Mouse (Mus musculus) spleen, adult 2 months (tissue): ENCODE data around the gene Zfhx3. TPM values are rescaled to one million over a fixed set of nuclear protein-coding genes. Genes with fewer than 3 reads are reported as not detected.

Experiments used
- DNase-seq, 2 experiments: peaks; one replicate each; pipeline versions ENCODE4 v3.0.0 to v3.0.0-alpha.2; 2012 to 2021; ENCODE audit warnings: low spot score in 2 of 2, low read depth in 1 of 2
- H3K27ac ChIP-seq: fragments of 200-500 bp; 2 replicates; pipeline ENCODE4 v1.5.1; 2012; ENCODE audit warnings: low read length, inconsistent platforms; ENCODE audit not compliant: insufficient read depth
- H3K27me3 ChIP-seq: fragments of 200-500 bp; 2 replicates; pipeline ENCODE4 v1.6.1; 2012; ENCODE audit warnings: mild to moderate bottlenecking, moderate library complexity, low read length, inconsistent platforms; ENCODE audit not compliant: control insufficient read depth, insufficient read depth
- H3K36me3 ChIP-seq: fragments of 200-500 bp; 2 replicates; pipeline ENCODE4 v1.6.1; 2012; ENCODE audit warnings: mild to moderate bottlenecking, low read length, inconsistent platforms; ENCODE audit not compliant: control insufficient read depth, insufficient read depth
- H3K4me1 ChIP-seq: fragments of 200-500 bp; 2 replicates; pipeline ENCODE4 v1.6.1; 2011; ENCODE audit warnings: inconsistent platforms; ENCODE audit not compliant: control insufficient read depth, insufficient read depth, insufficient read length
- H3K4me3 ChIP-seq: fragments of 200-500 bp; 2 replicates; pipeline ENCODE4 v1.5.1; 2011; ENCODE audit warnings: mild to moderate bottlenecking, inconsistent platforms; ENCODE audit not compliant: insufficient read depth, insufficient read length; ENCODE audit errors: extremely low read depth
- CTCF ChIP-seq: fragments of 200-500 bp; IDR thresholded peaks from 2 replicates; pipeline ENCODE4 v1.5.1; 2011; ENCODE audit warnings: mild to moderate bottlenecking, inconsistent platforms; ENCODE audit not compliant: insufficient read depth, insufficient read length, insufficient replicate concordance; ENCODE audit errors: extremely low read depth
- POLR2A ChIP-seq: fragments of 200-500 bp; IDR thresholded peaks from 2 replicates; pipeline ENCODE4 v1.6.1; 2011; ENCODE audit warnings: low read depth, low read length, inconsistent platforms
- WGBS: fragments of 180-500 bp; shearing (Covaris S2); methylation state at CpG from one replicate; pipeline ENCODE4 v1.1.7; 2018; 5-methylcytosine and 5-hydroxymethylcytosine counted together
- polyA plus RNA-seq: library from polyadenylated mRNA; depleted of rRNA; stranded (reverse); fragments of >200 nt; gene quantifications from 2 replicates; pipeline ENCODE4 v1.2.3, GENCODE M21; 2012

The Zfhx3 gene
- polyA plus RNA-seq, 1 experiment = 1.5 TPM

DNA sequence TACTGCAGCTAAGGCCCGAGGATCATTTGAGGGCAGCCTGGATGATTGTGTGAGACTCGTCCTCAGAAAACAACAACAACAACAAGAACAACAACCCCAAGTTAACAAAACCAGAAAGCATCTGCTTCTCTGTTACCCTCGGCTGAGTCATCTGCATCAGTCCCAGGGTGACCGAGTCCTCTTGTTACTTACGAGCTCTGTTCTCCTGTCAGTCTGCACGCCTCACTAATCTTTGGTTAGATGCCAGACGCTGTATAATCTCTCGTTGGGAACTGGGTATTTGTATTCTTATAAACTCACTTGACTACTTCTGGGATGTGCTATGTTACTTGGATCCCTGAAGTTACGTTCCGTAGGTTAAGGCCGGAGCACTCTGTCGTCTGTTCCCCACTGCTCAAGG is 1023.6 kb downstream of the Zfhx3 start:
- DNase-seq = no peak
- Histone ChIP-seq H3K4me3 (no peak overlapping the region), H3K27me3 (no peaks in the 10 kb centered on the region), H3K4me1 (no peaks in the 10 kb centered on the region), H3K36me3 (no peaks in the 10 kb centered on the region), H3K27ac (no peak overlapping the region)
- 88% methylated on average over 12 of the region's 12 CpGs for WGBS
- TF ChIP-seq CTCF (no peak), POLR2A (no peak)

DNA sequence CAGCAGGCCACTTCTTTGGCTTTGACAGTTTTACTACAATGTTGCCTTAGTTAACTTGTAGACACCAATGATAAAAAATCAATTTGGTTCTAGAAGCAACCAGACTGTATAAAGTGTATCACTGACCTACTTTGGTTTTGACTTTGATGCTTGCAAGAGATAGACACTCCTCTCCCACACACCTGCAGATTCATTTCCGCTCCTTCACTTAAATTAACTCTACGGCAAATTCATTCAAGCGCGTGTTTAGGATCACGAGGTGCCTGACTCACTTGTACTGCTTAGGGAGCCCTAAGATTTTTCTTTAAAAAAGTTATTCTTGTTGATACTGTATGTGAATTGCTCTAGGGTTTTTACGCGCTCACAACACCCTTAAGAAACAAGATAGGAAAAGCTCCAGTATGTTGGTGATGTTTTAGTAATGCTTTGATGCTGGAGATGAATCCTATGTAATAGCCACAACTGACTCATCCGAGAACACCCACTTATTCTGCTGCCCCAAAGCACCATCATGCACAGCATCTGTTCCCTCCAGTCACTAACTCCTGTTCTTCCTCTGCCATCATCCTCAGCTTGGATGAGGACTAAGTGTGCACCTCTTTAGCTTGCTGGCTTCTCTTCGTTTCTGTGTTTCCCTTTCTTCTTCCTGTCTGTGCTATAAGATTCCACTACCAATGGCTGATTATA is 1031.3 kb downstream of the Zfhx3 start:
- no peak for DNase-seq
- WGBS = 77% methylated on average over 9 of the region's 9 CpGs

DNA sequence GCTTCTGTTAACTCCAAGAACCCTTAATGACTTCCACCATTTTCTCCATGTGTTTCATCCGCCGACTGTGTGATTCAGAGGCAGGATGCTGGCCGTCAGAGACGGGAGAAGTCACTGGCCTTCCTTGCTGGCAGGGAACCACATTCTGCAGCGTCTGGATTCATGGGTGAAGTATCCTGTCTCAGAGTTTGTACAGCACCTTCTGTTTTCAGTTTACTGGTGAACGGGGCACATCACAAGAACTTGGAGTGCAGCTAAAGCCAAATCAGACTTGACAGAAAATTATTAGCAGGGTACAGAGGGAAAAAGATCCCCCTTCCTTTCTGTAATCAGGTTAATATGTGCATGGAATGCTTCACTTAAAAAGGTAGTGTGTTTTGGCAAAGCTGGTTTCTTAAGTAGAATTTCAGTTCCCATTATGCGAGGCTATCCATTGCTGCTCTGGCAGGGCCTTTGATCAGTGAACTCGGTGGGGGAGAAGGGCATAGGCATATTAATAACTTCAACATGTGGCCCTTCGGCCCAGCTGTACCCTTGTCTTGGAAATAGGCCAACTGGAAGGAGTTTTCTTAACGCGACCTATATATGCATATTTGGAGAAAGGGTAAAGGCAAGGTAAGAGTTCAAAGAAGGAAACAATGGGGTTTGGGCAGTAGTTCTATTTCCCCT is 1035.4 kb downstream of the Zfhx3 start:
- Histone ChIP-seq H3K27ac (no peak overlapping the region), H3K4me1 (no peaks in the 10 kb centered on the region), H3K27me3 (no peaks in the 10 kb centered on the region), H3K36me3 (no peaks in the 10 kb centered on the region), H3K4me3 (no peak overlapping the region)
- no peak for DNase-seq
- 81% methylated on average over 11 of the region's 11 CpGs for WGBS
- no peak for TF ChIP-seq CTCF

More for the DNA sequence above, 1031.3 kb downstream of the Zfhx3 start:
- Histone ChIP-seq H3K27ac (no peak overlapping the region), H3K4me3 (no peak overlapping the region), H3K36me3 (no peaks in the 10 kb centered on the region), H3K4me1 (no peaks in the 10 kb centered on the region), H3K27me3 (no peaks in the 10 kb centered on the region)
- TF ChIP-seq POLR2A = no peak
- TF ChIP-seq CTCF = no peak

- Histone ChIP-seq H3K27ac (no peak overlapping the region), H3K27me3 (no peaks in the 10 kb centered on the region), H3K36me3 (no peaks in the 10 kb centered on the region), H3K4me1 (no peaks in the 10 kb centered on the region), H3K4me3 (no peak overlapping the region)
- no peak for DNase-seq
- 93% methylated on average over 7 of the region's 7 CpGs for WGBS
- TF ChIP-seq POLR2A = no peak
- TF ChIP-seq CTCF = no peak
Measured at GRCm38 (mm10) chr8:108978362-108978750, 1035.9 kb downstream of the Zfhx3 start.

GRCm38 (mm10) chr8:108984904-108985303 is 1042.5 kb downstream of the Zfhx3 start:
- TF ChIP-seq CTCF (no peak), POLR2A (no peak)
- Histone ChIP-seq H3K27me3 (no peaks in the 10 kb centered on the region), H3K36me3 (no peaks in the 10 kb centered on the region), H3K4me1 (no peaks in the 10 kb centered on the region), H3K4me3 (no peak overlapping the region), H3K27ac (no peak overlapping the region)
- no peak for DNase-seq
- 66% methylated on average over 2 of the region's 2 CpGs for WGBS

DNA sequence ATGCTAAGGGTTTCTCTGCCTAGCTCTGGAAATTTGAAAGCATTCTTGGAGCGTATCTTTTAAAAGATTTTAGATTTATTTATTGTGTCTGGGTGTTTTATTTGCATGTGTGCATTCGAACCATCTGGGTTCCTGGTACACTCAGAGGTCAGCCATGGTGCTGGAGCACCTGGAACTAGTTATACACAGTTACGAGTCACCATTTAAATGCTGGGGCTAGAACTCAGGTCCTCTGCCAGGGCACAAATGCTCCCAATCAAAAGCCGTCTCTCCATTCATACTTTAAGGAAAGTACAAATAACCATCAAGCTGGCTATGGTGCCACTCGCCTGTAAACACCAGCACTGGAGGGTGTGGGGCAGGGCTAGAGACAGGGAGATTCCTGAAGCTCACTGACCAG is 1047.4 kb downstream of the Zfhx3 start:
- no peak for DNase-seq
- WGBS = 90% methylated on average over 5 of the region's 5 CpGs
- no peaks in the 10 kb centered on the region for H3K27me3 ChIP-seq
- H3K36me3 ChIP-seq = no peaks in the 10 kb centered on the region
- H3K27ac ChIP-seq = no peak overlapping the region
- no peaks in the 10 kb centered on the region for H3K4me1 ChIP-seq
- no peak overlapping the region for H3K4me3 ChIP-seq
- no peak for TF ChIP-seq CTCF
- TF ChIP-seq POLR2A = no peak

- no peak overlapping the region for H3K27ac ChIP-seq
- TF ChIP-seq POLR2A = no peak
- no peak for TF ChIP-seq CTCF
- H3K27me3 ChIP-seq = no peaks in the 10 kb centered on the region
- H3K36me3 ChIP-seq = no peaks in the 10 kb centered on the region
- H3K4me3 ChIP-seq = no peak overlapping the region
- H3K4me1 ChIP-seq = no peaks in the 10 kb centered on the region
- WGBS = 83% methylated on average over 6 of the region's 6 CpGs
- no peak for DNase-seq
Measured at GRCm38 (mm10) chr8:108990537-108990936, 1048.1 kb downstream of the Zfhx3 start.
